Mouse (Mus musculus) kidney, postnatal 4 days (tissue): ENCODE results near the gene Scd2.
A peak's percentile ranks its signal among the peaks of the same experiment; 100 is the strongest.
"Not testable (repeated sequence)": the region's sequence is repeated elsewhere in the genome, so short reads cannot be mapped to it uniquely, and the experiment has no call there.

ENCODE experiments used
- DNase-seq, 2 experiments: peaks; one replicate each; pipeline ENCODE4 v3.0.0; 2021; ENCODE audit warnings: mixed read lengths in 2 of 2

The Scd2 gene

GRCm38 (mm10) chr19:44314327-44314759, 20.9 kb downstream of the Scd2 start:
- DNase-seq: peak; percentile 82 to 91

DNA sequence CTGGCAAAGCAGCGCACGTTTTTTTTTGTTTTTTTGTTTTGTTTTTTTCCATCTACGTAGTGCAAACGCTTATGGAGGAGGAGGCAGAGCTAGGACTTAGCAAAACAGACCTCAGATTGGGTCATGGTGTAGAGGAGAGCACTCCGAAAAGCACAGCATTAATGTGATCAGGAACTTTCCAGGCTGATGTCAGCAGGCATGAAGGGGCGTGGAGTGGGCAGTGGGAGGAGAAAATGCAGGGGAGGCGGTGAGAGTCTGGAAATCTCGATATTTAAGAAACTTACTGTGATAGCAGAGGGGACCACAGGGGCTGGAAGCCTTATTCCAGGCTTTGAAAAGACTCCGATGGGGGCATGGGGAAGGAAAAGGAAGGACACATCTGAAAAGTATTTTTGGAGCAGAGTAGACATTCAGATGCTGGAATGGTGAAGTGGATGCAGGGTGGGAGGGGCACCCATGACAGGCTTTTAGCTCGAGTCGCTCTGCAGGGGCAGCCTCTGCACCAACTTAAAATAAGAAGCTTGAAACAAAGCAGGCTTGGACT, 21.5 kb downstream of the Scd2 start:
- DNase-seq: peak; percentile 63 to 73

- DNase-seq: no peak
These were observed 23.4 kb downstream of the Scd2 start for GRCm38 (mm10) chr19:44316752-44317315.

DNA sequence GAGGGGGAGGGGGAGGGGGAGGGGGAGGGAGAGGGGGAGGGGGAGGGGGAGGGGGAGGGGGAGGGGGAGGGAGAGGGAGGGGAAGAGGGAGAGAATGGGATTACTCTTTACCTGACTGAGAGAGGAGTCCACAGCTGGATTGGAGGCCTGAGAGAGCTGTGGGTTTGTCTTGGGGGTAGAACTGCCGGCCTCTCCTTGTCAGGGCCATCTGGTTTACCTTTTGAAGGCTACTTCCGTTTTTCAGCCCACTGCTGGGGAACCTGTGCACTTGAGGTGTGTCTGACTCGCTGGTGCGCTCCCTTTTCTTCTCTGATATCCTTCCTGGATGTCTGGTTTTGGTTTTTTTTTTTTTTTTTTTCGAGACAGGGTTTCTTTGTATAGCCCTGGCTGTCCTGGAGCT, 23.9 kb downstream of the Scd2 start:
- DNase-seq: no peak

DNA sequence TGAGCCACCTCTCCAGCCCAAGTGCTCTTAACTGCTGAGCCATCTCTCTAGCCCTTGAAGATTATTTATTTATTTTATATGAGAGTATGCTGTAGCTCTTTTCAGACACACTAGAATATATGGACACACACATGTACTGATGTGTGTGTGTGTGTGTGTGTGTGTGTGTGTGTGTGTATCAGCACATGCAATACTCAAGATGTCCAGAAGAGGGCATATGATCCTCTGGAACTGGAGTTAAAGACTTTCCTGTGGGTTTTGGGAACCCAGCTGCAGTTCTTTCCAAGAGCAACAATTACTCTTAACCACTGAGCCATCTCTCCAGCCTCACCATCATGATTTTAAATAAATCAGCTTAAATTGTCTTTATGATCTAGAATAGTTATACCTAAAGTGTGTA, 25.1 kb downstream of the Scd2 start:
- no peak for DNase-seq

DNA sequence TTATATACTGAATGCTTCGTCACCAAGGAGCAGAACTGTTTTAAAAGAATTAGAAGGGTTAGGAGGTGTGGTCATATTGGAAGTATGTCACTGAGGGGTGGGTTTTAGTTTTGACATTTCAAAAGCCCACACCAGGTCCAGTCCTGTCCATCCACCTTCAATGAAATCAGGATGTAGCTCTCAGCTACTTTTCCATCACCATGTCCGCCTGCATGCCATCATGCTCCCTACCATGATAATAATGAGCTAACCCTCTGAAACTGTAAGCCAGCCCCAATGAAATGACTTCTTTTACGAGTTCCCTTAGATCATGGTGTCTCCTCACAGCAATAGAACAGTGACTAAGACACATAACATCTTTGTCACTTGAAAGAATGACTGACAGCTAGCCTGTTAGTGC, 26.8 kb downstream of the Scd2 start:
- no peak for DNase-seq

GRCm38 (mm10) chr19:44321201-44321600, 27.7 kb downstream of the Scd2 start:
- DNase-seq: no peak

DNA sequence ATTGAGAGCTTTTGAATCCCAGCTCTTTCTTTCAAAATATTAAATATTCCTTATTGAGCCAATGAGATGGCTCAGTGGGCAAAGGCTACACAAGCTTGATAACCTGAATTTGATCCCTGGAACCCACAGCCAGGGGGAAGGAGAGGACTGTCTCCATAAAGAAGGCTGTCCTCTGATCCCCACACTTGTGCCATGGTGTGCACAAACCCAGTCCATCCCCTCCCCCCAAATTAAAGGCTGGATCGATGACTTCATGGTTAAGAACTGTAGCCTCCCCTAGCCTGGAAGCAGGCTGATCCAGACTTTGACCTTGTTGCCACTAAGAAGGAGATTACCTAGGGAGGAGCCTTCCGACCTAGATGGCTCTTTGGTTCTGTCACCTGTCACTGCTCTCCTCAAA, 28.2 kb downstream of the Scd2 start:
- DNase-seq: no peak

DNA sequence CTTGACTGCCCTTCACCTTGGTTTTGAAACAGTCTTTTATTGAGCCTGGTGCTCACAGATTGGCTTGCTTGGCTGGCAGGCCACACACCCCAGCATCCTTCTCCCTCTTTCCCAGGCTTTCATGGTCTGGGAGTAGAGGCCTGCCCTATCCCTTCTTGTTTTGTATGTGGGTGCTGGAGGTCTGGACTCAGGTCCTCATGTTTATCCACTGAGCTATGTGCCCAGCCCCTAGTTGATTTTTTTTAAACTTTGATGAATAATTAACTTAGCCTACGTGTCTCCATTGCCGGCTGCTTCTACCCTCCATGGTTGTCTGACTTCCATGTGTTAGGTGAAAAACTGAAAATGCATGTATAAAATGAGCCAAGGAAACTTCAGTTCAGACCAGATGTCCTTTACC, 36.1 kb downstream of the Scd2 start:
- DNase-seq: no peak

GRCm38 (mm10) chr19:44331128-44331527, 37.7 kb downstream of the Scd2 start:
- not testable (repeated sequence) for DNase-seq

DNA sequence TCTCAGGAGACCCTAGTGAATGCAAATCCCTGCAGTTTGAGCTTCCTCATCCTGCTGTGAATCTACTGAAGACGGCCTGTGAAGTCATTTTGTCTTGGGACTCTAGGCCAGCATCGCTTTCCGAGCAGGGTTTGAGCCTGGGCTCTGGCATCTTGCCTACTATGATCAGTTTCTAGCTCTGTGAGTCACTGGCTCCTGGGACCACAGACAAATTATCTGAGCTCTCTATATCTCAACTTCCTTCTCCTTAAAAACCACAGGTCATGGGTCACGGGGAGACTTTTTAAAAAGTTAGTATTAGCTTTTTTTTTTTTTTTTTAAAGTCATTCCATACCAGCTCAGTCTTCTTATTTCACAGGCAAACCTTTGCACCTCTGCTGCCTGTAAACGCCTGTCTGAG, 38.4 kb downstream of the Scd2 start:
- no peak for DNase-seq

- DNase-seq: no peak
These were observed 38.9 kb downstream of the Scd2 start for GRCm38 (mm10) chr19:44332326-44332725.

DNA sequence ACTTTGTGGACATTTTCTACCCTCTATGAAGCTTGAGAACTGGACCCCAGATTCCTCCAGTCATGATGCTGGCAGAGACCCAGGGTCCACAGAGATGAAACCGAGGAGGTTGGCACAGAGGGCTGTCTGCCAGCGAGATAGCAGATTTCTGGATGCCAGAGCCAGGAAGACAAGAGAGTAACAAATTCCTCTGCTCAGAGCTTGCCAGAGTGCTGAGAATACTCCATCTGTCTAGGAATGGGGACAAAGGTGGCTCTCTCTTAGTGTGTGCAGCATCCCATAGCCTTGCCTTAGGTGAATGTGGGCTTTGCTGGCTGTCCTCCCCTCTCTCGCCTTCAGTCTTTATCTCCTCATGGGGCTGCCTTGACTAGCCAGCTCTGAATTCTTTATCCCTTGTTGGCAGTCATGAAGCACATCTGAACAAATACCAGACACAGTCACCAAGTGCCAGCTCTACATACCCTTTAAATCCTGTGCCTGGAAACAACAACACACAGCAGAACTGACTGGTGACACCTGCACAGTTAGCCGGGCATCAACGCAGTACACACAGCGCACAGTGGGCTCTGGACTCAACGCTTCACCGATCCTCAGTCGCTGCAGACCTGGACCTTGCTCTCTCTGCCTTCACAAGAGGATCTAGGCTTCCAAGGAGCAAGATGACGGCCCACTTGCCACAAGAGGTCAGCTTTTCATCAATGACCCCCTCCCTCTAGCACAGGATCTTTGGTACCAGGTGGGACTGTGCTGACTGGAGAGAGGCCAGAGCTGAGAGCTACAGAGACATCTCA, 39.6 kb downstream of the Scd2 start, which contains the start of gene Scd4:
Scd4 (plus strand) TSS at position 260 of the 791 bp plus-strand sequence.
- DNase-seq: peak; percentile 15 to 49

- DNase-seq: no peak
These were observed 40.5 kb downstream of the Scd2 start for GRCm38 (mm10) chr19:44333991-44334390.

DNA sequence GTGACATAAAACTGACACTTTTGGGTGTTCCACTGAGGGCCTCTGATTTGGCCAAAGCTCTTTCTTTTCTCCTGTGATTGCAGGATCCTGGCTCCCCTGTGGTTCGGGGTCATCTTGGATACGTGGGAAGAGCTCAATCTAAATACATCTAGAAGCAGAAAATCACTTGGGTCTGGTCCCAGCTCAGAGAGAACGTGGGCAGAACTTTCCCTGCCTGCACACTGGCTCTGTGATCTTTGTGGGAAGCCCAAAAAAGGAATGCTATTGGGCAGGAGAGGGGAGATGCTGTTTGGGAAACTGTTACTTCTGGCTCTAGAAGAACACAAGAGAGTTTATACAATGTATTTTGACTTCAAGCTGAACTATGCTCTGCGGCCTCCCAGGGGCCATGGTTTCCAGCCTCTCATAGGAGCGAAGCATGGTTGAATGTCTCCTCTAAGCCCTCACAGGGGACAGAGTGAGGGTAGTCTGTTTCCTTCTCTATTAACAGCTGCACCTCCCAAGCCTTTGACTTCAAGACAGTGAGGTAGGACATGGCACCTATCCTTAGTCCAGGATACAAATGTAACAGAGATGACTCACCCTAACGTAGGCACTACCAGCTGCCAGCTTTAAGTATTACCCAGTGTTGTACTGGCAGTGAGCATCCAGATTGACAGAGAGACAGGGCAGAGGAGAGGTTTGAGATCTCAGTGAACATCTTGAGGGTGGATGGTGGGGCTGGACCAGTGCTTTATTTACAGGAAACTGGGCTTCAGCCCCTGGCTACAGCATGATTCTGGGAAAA, 42.6 kb downstream of the Scd2 start:
- no peak for DNase-seq

GRCm38 (mm10) chr19:44349689-44350088, 56.2 kb downstream of the Scd2 start:
- DNase-seq: no peak

DNA sequence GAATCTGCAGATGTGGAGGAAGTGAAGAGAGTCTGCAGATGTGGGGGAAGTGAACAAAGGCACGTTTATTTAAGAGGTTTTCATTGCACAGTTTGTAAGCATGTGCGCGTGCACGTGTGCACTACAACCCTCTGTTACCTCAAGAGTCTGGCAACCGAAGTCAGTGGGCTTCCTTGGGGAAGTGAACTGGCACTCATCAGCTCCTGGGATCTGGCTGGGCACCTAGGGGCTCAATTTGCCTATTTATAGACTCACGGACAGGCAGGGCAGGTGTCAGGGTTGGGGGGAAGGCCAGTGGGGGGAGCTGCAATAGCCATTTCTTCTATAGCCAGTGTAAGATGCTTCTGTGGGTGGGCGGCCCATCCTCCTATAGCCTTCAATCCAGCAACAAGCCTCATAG, 58.3 kb downstream of the Scd2 start:
- DNase-seq: no peak
